Mouse (Mus musculus): ENCODE data around the gene Slc30a9. TPM values are rescaled to one million over a fixed set of nuclear protein-coding genes. Genes with fewer than 3 reads are reported as not detected.

Slc30a9 gene
- polyA plus RNA-seq, 1 experiment from 2014 or later, result 154 TPM

DNA sequence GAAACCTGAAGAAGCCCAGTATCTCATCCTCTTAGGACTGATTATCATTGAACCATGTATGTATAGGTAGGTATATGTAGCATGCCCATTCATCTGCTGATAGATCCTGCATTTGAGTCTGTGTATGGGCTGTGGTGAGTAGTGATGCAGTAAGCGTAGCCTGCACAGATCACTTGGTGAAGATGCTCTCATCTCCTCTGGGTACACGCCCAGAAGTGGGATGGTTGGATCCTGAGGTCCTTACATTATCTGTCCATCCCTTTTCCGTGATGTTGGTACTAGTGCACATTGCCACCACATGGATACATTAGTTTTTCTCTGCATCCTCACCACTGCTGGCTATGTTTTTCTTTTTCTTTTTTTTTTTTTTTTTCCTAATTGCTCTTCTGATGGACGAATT, 26.9 kb upstream of the Slc30a9 start:
- Histone ChIP-seq H3K4me1 (ENCODE audit: control insufficient read depth, insufficient read depth, low read length) (no peaks in the 10 kb centered on the region), H3K36me3 (ENCODE audit: control insufficient read depth, insufficient read depth, low read length) (0 out of 2 replicates have a peak, but pooled peaks cover 2% of the 10 kb centered on the region), H3K9me3 (ENCODE audit: control insufficient read depth, low read length) (no peaks in the 10 kb centered on the region), H3K27ac (ENCODE audit: low read depth, low read length) (no peak overlapping the region), H3K27me3 (ENCODE audit: control insufficient read depth, insufficient read depth, low read length) (no peaks in the 10 kb centered on the region), H3K4me3 (ENCODE audit: low read depth, low read length) (no peak overlapping the region), H3K9ac (ENCODE audit: low read length) (no peak overlapping the region), H3K4me2 (ENCODE audit: low read depth) (no peak overlapping the region)
- ATAC-seq (ENCODE audit: insufficient read depth, low FRiP score, low TSS enrichment), result no peak
- no peak for DNase-seq (ENCODE audit: low spot score)
- WGBS, result 91% methylated on average over 4 of the region's 4 CpGs

DNA sequence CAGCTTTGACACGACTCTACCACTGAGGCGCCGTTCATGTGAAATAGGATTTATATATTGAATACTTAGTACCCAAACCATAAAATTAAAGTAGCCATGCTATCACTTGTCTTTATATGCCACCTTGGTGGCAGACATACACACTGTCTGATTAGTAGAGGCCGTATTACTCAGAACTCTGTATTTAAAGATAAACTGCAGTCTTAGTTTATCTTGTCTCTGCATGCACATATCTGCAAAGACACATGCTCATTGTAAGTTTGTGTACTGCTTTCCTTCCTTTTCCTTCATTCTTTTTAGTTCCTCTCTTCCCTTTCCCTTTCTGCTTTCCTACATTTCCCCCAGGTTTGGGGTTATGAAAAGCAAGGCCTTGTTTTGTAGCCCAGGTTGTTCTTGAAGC, 26.4 kb upstream of the Slc30a9 start:
- 98% methylated on average over 4 of the region's 4 CpGs for WGBS
- Histone ChIP-seq H3K9ac (ENCODE audit: low read length) (no peak overlapping the region), H3K27me3 (ENCODE audit: control insufficient read depth, insufficient read depth, low read length) (no peaks in the 10 kb centered on the region), H3K4me2 (ENCODE audit: low read depth) (no peak overlapping the region), H3K36me3 (ENCODE audit: control insufficient read depth, insufficient read depth, low read length) (0 out of 2 replicates have a peak, but pooled peaks cover 5% of the 10 kb centered on the region), H3K4me3 (ENCODE audit: low read depth, low read length) (no peak overlapping the region), H3K9me3 (ENCODE audit: control insufficient read depth, low read length) (no peaks in the 10 kb centered on the region), H3K27ac (ENCODE audit: low read depth, low read length) (no peak overlapping the region), H3K4me1 (ENCODE audit: control insufficient read depth, insufficient read depth, low read length) (no peaks in the 10 kb centered on the region)
- ATAC-seq (ENCODE audit: insufficient read depth, low FRiP score, low TSS enrichment), result no peak
- no peak for DNase-seq (ENCODE audit: low spot score)

DNA sequence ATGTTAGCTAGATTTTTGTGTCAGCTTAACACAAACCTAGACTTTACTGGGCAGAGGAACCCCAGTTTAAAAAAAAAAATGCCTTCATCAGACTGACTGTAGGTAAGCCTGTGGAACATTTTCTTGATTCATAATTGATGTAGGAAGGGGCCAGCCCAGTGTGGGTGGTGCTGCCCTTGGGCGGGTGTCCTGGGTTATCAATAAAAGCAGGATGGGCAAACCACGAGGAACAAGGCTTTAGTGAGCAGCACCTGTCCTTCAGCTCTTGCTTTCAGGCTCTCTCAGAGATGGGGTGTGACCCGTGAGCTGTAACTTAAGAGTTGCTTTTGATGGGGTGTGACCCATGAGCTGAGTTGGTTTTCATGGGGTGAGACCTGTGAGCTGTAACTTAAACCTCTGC, 11.7 kb upstream of the Slc30a9 start:
- Histone ChIP-seq H3K9me3 (ENCODE audit: control insufficient read depth, low read length) (no peaks in the 10 kb centered on the region), H3K4me2 (ENCODE audit: low read depth) (no peak overlapping the region), H3K9ac (ENCODE audit: low read length) (no peak overlapping the region), H3K4me3 (ENCODE audit: low read depth, low read length) (no peak overlapping the region), H3K27me3 (ENCODE audit: control insufficient read depth, insufficient read depth, low read length) (no peaks in the 10 kb centered on the region), H3K36me3 (ENCODE audit: control insufficient read depth, insufficient read depth, low read length) (no peaks in the 10 kb centered on the region; the same call in 1 of the 2 replicates), H3K27ac (ENCODE audit: low read depth, low read length) (no peak overlapping the region), H3K4me1 (ENCODE audit: control insufficient read depth, insufficient read depth, low read length) (no peaks in the 10 kb centered on the region)
- 70% methylated on average over 3 of the region's 3 CpGs for WGBS
- DNase-seq (ENCODE audit: low spot score), result no peak
- ATAC-seq (ENCODE audit: insufficient read depth, low FRiP score, low TSS enrichment), result no peak

DNA sequence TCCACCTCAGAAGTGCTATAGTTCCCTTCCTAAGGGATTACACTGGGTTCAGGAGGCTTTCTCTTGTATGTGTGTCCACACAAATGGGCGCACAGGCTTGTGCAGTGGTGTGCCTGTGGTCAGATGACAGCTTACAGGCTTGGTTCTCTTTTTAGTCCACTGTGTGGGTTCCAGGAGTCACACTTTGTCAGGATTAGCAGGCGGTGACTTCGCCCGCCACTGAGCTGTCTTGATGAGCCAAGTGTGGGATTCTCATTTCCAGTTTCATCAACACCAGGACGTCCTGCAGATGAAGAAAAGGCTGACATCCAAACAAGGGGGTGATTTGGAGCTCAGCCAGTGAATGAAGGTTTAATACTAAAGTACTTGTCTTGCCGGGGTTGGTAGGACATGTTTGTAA, 11.1 kb upstream of the Slc30a9 start:
- no peaks in the 10 kb centered on the region for H3K9me3 ChIP-seq (ENCODE audit: control insufficient read depth, low read length)
- no peak overlapping the region for H3K27ac ChIP-seq (ENCODE audit: low read depth, low read length)
- ATAC-seq (ENCODE audit: insufficient read depth, low FRiP score, low TSS enrichment) (no peak), DNase-seq (ENCODE audit: low spot score) (no peak)
- WGBS, result 94% methylated on average over 6 of the region's 6 CpGs
- H3K4me3 ChIP-seq (ENCODE audit: low read depth, low read length), result no peak overlapping the region
- no peaks in the 10 kb centered on the region for H3K4me1 ChIP-seq (ENCODE audit: control insufficient read depth, insufficient read depth, low read length)
- H3K9ac ChIP-seq (ENCODE audit: low read length), result no peak overlapping the region
- H3K36me3 ChIP-seq (ENCODE audit: control insufficient read depth, insufficient read depth, low read length), result no peaks in the 10 kb centered on the region; the same call in 1 of the 2 replicates
- H3K27me3 ChIP-seq (ENCODE audit: control insufficient read depth, insufficient read depth, low read length), result no peaks in the 10 kb centered on the region
- H3K4me2 ChIP-seq (ENCODE audit: low read depth), result no peak overlapping the region

DNA sequence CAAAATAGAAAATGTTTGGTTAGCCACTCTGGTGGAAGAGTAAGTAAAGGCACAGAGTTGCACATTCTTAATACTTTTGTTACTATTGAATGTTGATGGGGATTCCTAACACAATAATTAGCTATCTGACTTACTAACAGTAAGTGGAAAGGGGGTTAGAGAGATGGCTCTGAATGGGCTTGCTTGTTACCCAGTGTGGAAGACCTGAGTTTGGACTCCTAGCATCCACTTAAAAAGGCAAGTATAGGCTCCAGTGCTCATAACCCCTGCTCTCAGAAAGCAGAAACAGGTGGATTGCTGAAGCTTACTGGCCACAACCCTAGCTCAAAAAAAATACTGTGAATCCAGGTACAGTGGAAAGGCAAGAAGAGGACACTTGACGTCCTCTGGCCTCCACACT, 10.6 kb upstream of the Slc30a9 start:
- DNase-seq (ENCODE audit: low spot score) (no peak), ATAC-seq (ENCODE audit: insufficient read depth, low FRiP score, low TSS enrichment) (no peak)
- Histone ChIP-seq H3K27ac (ENCODE audit: low read depth, low read length) (no peak overlapping the region), H3K4me2 (ENCODE audit: low read depth) (no peak overlapping the region), H3K9me3 (ENCODE audit: control insufficient read depth, low read length) (no peaks in the 10 kb centered on the region), H3K36me3 (ENCODE audit: control insufficient read depth, insufficient read depth, low read length) (no peaks in the 10 kb centered on the region; the same call in 1 of the 2 replicates), H3K27me3 (ENCODE audit: control insufficient read depth, insufficient read depth, low read length) (no peaks in the 10 kb centered on the region), H3K4me3 (ENCODE audit: low read depth, low read length) (no peak overlapping the region), H3K9ac (ENCODE audit: low read length) (no peak overlapping the region), H3K4me1 (ENCODE audit: control insufficient read depth, insufficient read depth, low read length) (no peaks in the 10 kb centered on the region)
- 79% methylated on average over 1 of the region's 1 CpGs for WGBS

DNA sequence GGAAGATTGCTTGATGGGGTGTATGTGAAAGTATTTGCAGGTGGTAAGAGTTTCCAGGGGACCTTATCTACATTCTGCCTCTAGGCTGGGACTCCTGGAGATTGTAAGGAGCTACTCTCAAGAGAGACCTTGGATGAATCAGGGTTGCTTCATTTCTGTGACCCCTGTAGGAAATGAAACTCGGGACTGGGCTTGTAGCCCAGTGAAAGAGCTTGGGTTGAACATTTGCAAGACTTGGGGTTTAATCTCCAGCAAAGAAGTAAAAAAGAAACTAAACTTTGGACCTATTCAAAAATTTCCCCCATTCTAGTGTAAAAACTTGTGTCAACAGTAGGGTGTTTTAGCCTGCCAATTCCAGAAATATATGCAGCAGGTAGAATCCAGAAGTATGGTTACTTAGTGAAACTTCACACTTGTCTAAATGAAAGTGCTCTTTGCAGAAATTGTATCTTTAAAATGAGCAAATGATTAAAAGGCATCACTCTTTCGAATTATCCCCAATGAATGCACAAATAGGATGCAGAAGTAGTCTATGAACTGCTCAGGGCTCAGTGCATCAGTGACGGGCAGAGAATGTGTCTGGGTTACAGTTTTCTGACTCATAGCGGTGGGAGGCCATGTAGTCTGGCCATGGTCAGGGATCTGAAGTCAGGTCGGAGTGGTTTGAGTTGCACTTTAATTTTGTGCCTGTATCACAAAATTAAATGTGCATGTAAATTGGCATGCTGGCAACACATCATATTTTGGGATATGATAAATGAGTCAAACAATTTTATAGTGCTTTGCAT, 9.5 kb upstream of the Slc30a9 start:
- H3K36me3 ChIP-seq (ENCODE audit: control insufficient read depth, insufficient read depth, low read length), result no peaks in the 10 kb centered on the region; the same call in 1 of the 2 replicates
- no peak overlapping the region for H3K9ac ChIP-seq (ENCODE audit: low read length)
- 93% methylated on average over 5 of the region's 5 CpGs for WGBS
- DNase-seq (ENCODE audit: low spot score) (no peak), ATAC-seq (ENCODE audit: insufficient read depth, low FRiP score, low TSS enrichment) (no peak)
- no peak overlapping the region for H3K4me3 ChIP-seq (ENCODE audit: low read depth, low read length)
- H3K27me3 ChIP-seq (ENCODE audit: control insufficient read depth, insufficient read depth, low read length), result no peaks in the 10 kb centered on the region
- no peak overlapping the region for H3K4me2 ChIP-seq (ENCODE audit: low read depth)
- no peak overlapping the region for H3K27ac ChIP-seq (ENCODE audit: low read depth, low read length)
- no peaks in the 10 kb centered on the region for H3K4me1 ChIP-seq (ENCODE audit: control insufficient read depth, insufficient read depth, low read length)
- H3K9me3 ChIP-seq (ENCODE audit: control insufficient read depth, low read length), result no peaks in the 10 kb centered on the region

DNA sequence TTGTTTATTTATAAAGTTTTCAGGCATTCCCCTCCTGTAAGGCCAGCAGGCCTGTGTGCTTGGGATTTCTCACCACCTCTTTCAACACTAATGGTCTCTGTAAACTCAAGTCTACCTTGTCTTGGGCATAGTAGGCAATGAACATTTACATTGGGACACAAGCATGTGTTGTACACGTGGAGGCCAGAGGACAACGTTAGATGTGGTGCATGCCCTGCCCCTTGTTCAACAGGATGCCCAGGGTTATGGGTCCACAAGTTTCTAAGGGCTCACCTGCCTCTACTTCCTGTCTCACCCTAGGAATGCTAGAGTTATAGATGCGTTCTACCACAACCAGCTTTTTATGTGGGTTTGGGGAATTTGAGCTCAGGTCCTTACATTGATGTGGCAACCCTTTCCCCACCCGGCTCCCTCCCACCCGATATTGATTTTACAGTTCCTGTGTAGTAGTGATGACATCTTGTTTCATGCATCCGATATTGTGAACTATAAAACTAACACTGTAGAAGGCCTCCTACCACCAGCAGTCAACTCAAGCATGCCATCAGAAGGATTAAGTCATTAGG, 6.8 kb upstream of the Slc30a9 start:
- no peaks in the 10 kb centered on the region for H3K36me3 ChIP-seq (ENCODE audit: control insufficient read depth, insufficient read depth, low read length)
- WGBS, result 92% methylated on average over 6 of the region's 6 CpGs
- H3K4me3 ChIP-seq (ENCODE audit: low read depth, low read length), result no peak overlapping the region
- H3K4me1 ChIP-seq (ENCODE audit: control insufficient read depth, insufficient read depth, low read length), result no peaks in the 10 kb centered on the region
- H3K27ac ChIP-seq (ENCODE audit: low read depth, low read length), result no peak overlapping the region
- H3K9me3 ChIP-seq (ENCODE audit: control insufficient read depth, low read length), result no peaks in the 10 kb centered on the region
- no peak for ATAC-seq (ENCODE audit: insufficient read depth, low FRiP score, low TSS enrichment)
- H3K4me2 ChIP-seq (ENCODE audit: low read depth), result no peak overlapping the region
- DNase-seq (ENCODE audit: low spot score), result no peak
- H3K27me3 ChIP-seq (ENCODE audit: control insufficient read depth, insufficient read depth, low read length), result no peaks in the 10 kb centered on the region
- no peak overlapping the region for H3K9ac ChIP-seq (ENCODE audit: low read length)

DNA sequence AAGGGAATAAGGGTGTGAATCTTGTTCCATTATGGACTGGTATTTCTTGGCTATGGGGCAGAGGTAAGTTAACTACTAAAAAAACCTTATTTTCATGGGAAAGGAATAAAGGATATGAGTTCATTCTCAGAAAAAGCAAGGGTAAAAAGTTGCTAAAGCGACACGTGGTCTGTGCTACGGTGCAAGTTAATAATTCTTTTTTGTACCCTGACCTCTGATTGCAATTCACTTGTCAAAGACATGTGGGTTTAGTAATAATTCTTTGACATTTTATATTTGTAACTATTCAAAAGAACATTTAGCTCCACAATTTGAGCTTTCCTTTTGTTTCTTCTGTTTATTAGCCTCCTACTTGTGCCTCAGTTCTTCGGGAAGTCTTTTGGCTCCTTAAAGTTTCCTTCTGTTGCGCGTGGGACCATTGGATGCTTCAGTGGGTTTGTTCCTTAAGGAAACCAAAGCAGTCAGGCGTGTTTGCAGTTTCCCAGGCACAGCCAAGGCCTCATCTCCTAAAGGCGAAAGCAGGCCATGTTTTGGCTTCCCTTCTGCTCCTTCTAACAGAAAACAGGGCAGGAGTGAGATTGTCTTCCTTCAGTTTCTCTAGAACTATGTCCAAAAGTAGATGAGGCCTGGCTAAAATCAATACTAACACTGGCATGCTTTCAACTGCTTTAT, 5.7 kb upstream of the Slc30a9 start:
- Histone ChIP-seq H3K4me3 (ENCODE audit: low read depth, low read length) (no peak overlapping the region), H3K4me2 (ENCODE audit: low read depth) (no peak overlapping the region), H3K27ac (ENCODE audit: low read depth, low read length) (no peak overlapping the region), H3K27me3 (ENCODE audit: control insufficient read depth, insufficient read depth, low read length) (no peaks in the 10 kb centered on the region), H3K9ac (ENCODE audit: low read length) (no peak overlapping the region), H3K4me1 (ENCODE audit: control insufficient read depth, insufficient read depth, low read length) (no peaks in the 10 kb centered on the region), H3K9me3 (ENCODE audit: control insufficient read depth, low read length) (no peaks in the 10 kb centered on the region), H3K36me3 (ENCODE audit: control insufficient read depth, insufficient read depth, low read length) (no peaks in the 10 kb centered on the region)
- 94% methylated on average over 8 of the region's 8 CpGs for WGBS
- ATAC-seq (ENCODE audit: insufficient read depth, low FRiP score, low TSS enrichment), result no peak
- DNase-seq (ENCODE audit: low spot score), result no peak
